ENCODE assay signal across 29 mouse cellular contexts in the genomic region with DNA sequence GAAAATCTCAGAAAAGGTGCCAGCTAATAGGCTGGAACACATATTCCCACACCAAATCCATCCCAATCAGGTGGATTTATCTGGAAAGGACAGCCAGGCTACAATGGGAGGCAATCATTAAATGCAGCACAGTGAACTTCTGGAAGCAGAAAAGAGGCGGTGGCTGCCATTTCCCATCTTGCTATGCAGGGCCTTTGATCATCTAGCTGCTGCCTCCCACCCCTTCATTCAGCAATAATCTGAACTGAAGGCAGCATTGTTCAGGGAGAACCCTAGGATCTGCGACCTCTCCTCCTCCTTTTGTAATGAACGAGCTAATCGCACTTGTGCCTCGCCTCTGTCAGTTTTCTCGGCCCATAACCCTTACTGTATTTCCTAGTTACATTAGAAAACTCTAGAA.
DNase-seq lines count a peak whose midpoint lies in the region; ATAC-seq and TF ChIP-seq lines count a peak whose summit lies in the region.
"Had no signal": no experiment of that assay in that cellular context is flagged by ENCODE, and none has a peak within 500 bp of the region (broad histone marks: within the 10 kb centered on the region; RNA-seq: fewer than 3 reads in every experiment).

No protein-coding gene starts in this region.

- no peak for TF ChIP-seq POLR2A in brain, embryonic 14.5 days (IDR thresholded peaks at IDR 0.05; ENCODE audit: borderline replicate concordance, extremely low read depth, insufficient read depth, insufficient read length, poor library complexity, severe bottlenecking)

- no peaks in the 10 kb centered on the region for H3K27me3 ChIP-seq in forebrain, embryonic 11.5 days (ENCODE audit: control insufficient read depth, insufficient read depth, low read length)
- H3K27me3 ChIP-seq in forebrain, embryonic 13.5 days: no peaks in the 10 kb centered on the region
- H3K27me3 ChIP-seq in midbrain, embryonic 13.5 days: no peaks in the 10 kb centered on the region
- H3K27me3 ChIP-seq: embryonic facial prominence, embryonic 15.5 days; heart, embryonic 13.5 days; hindbrain, embryonic 12.5 days; intestine, embryonic 15.5 days; lung, embryonic 15.5 days had no signal

- WGBS in forebrain, embryonic 11.5 days: 25% methylated on average over 6 of the region's 6 CpGs
- 14% methylated on average over 6 of the region's 6 CpGs for WGBS in forebrain, embryonic 13.5 days
- 7% methylated on average over 6 of the region's 6 CpGs for WGBS in midbrain, embryonic 13.5 days

- peak; percentile 51; the same call in 1 of the 2 replicates for ATAC-seq in forebrain, embryonic 11.5 days (replicated peaks; ENCODE audit: low FRiP score)
- ATAC-seq in forebrain, embryonic 13.5 days: no peak
- ATAC-seq in midbrain, embryonic 13.5 days: 0 out of 2 replicates have a peak, but pooled peaks have one; percentile 53
- ATAC-seq: CD4-positive, CD25-positive, alpha-beta regulatory T cell, adult 4 months; forebrain, embryonic 16.5 days; hindbrain, postnatal 0 days; intestine, embryonic 15.5 days had no signal

- no peak overlapping the region for H3K4me3 ChIP-seq in forebrain, embryonic 11.5 days (ENCODE audit: low read depth, low read length)
- H3K4me3 ChIP-seq in forebrain, embryonic 13.5 days: no peak overlapping the region
- no peak overlapping the region for H3K4me3 ChIP-seq in midbrain, embryonic 13.5 days (replicated peaks)
- H3K4me3 ChIP-seq: embryonic facial prominence, embryonic 15.5 days; heart, embryonic 13.5 days; hindbrain, embryonic 12.5 days; intestine, embryonic 15.5 days; layer of hippocampus, adult 2 months; limb, embryonic 13.5 days; lung, embryonic 15.5 days had no signal

- H3K4me2 ChIP-seq in forebrain, embryonic 11.5 days (ENCODE audit: low read depth, low read length, severe bottlenecking): no peak overlapping the region
- H3K4me2 ChIP-seq in forebrain, embryonic 13.5 days: no peak overlapping the region
- 0 out of 2 replicates have a peak overlapping the region, but pooled peaks have one; percentile 6 for H3K4me2 ChIP-seq in midbrain, embryonic 13.5 days (replicated peaks)
- H3K4me2 ChIP-seq: embryonic facial prominence, embryonic 15.5 days; heart, embryonic 13.5 days; hindbrain, embryonic 12.5 days; intestine, embryonic 15.5 days; limb, embryonic 13.5 days; liver, embryonic 11.5 days; lung, embryonic 15.5 days had no signal

- TF ChIP-seq CTCF in brain, embryonic 14.5 days (IDR thresholded peaks at IDR 0.05; ENCODE audit: borderline replicate concordance, extremely low read depth, insufficient read depth, insufficient read length): no peak

- H3K9ac ChIP-seq in forebrain, embryonic 11.5 days (ENCODE audit: low read length): no peak overlapping the region
- H3K9ac ChIP-seq in forebrain, embryonic 13.5 days: no peak overlapping the region
- no peak overlapping the region for H3K9ac ChIP-seq in midbrain, embryonic 13.5 days (replicated peaks)
- H3K9ac ChIP-seq: embryonic facial prominence, embryonic 15.5 days; heart, embryonic 13.5 days; hindbrain, embryonic 12.5 days; intestine, embryonic 15.5 days; limb, embryonic 13.5 days; lung, embryonic 15.5 days had no signal

- no peak overlapping the region for H3K27ac ChIP-seq in forebrain, embryonic 11.5 days (ENCODE audit: low read depth, low read length)
- H3K27ac ChIP-seq in forebrain, embryonic 13.5 days: no peak overlapping the region
- no peak overlapping the region for H3K27ac ChIP-seq in midbrain, embryonic 13.5 days
- H3K27ac ChIP-seq: embryonic facial prominence, embryonic 15.5 days; heart, embryonic 13.5 days; hindbrain, embryonic 12.5 days; hindbrain, postnatal 0 days; intestine, embryonic 15.5 days; layer of hippocampus, adult 2 months; limb, embryonic 13.5 days; lung, embryonic 15.5 days; stomach, postnatal 0 days had no signal

- H3K36me3 ChIP-seq in forebrain, embryonic 11.5 days (ENCODE audit: control insufficient read depth, insufficient read depth, low read length): no peaks in the 10 kb centered on the region
- no peaks in the 10 kb centered on the region for H3K36me3 ChIP-seq in forebrain, embryonic 13.5 days (ENCODE audit: poor library complexity, severe bottlenecking)
- H3K36me3 ChIP-seq in midbrain, embryonic 13.5 days: no peaks in the 10 kb centered on the region
- H3K36me3 ChIP-seq: embryonic facial prominence, embryonic 15.5 days; heart, embryonic 13.5 days; hindbrain, embryonic 12.5 days; intestine, embryonic 15.5 days; limb, embryonic 13.5 days; lung, embryonic 15.5 days had no signal

- 0 out of 2 replicates have a peak, but pooled peaks cover 3% of the 10 kb centered on the region for H3K4me1 ChIP-seq in forebrain, embryonic 11.5 days (replicated peaks; ENCODE audit: control insufficient read depth, insufficient read depth, low read length)
- H3K4me1 ChIP-seq in forebrain, embryonic 13.5 days: 0 out of 2 replicates have a peak, but pooled peaks cover 4% of the 10 kb centered on the region
- peaks cover 8% of the 10 kb centered on the region for H3K4me1 ChIP-seq in midbrain, embryonic 13.5 days (replicated peaks)
- H3K4me1 ChIP-seq: embryonic facial prominence, embryonic 15.5 days; intestine, embryonic 15.5 days; limb, embryonic 13.5 days had no signal

- DNase-seq in forebrain, embryonic 11.5 days (ENCODE audit: low spot score): no peak
- DNase-seq in brain, embryonic 14.5 days (ENCODE audit: low read depth): peak; percentile 59
- DNase-seq in retina, embryonic 14.5 days (ENCODE audit: low spot score): peak; percentile 79
- no peak for DNase-seq in cerebellum, postnatal 10 days
- DNase-seq in layer of hippocampus, postnatal 36 days: no peak
- DNase-seq: adrenal gland, postnatal 10 days; cerebellum, adult 11 months; cerebellum, adult 9-10 months; gastrocnemius, postnatal 10 days; heart, postnatal 10 days; kidney, adult 2 months; kidney, postnatal 36 days; lung, postnatal 36 days; thymus, adult 18-20 months; thymus, postnatal 36 days had no signal

- H3K9me3 ChIP-seq in forebrain, embryonic 11.5 days (ENCODE audit: control insufficient read depth, low read length): no peaks in the 10 kb centered on the region
- no peaks in the 10 kb centered on the region for H3K9me3 ChIP-seq in forebrain, embryonic 13.5 days (replicated peaks)
- no peaks in the 10 kb centered on the region for H3K9me3 ChIP-seq in midbrain, embryonic 13.5 days
- H3K9me3 ChIP-seq: embryonic facial prominence, embryonic 15.5 days; heart, embryonic 13.5 days; hindbrain, embryonic 12.5 days; intestine, embryonic 15.5 days; limb, embryonic 13.5 days; lung, embryonic 15.5 days had no signal

Comparison
In these comparisons a context has a peak if more than half of its experiments do, and no peak if none do; other contexts are left out.
1. DNase-seq: peak in brain, embryonic 14.5 days (single experiment) and retina, embryonic 14.5 days (single experiment); none in forebrain, embryonic 11.5 days (single experiment), cerebellum, postnatal 10 days (0 of 2) and layer of hippocampus, postnatal 36 days (0 of 2).